Mouse (Mus musculus) forebrain, postnatal 0 days (tissue): ENCODE measurements around the gene Sfxn2. TPM values are rescaled to one million over a fixed set of nuclear protein-coding genes. Genes with fewer than 3 reads are reported as not detected.
A peak's percentile ranks its signal among the peaks of the same experiment; 100 is the strongest.

Experiments used
- ATAC-seq: fragments of 200-750 bp; cut with Nextera tagmentation; 2 replicates; pipeline ENCODE4 v1.8.0; 2017; ENCODE audit warnings: mild to moderate bottlenecking, moderate library complexity
- DNase-seq: peaks from one replicate; pipeline ENCODE4 v3.0.0-alpha.2; 2015
- H3K27ac ChIP-seq: fragments of 300-500 bp; sonication (generic); 2 replicates; pipeline ENCODE4 v1.5.1; 2014; ENCODE audit warnings: low read depth, mild to moderate bottlenecking, antibody characterized with exemption, low read length, moderate library complexity, mixed read lengths
- H3K27me3 ChIP-seq: fragments of 300-500 bp; sonication (generic); 2 replicates; pipeline ENCODE4 v1.6.1; 2014; ENCODE audit warnings: mild to moderate bottlenecking, low read length, mixed read lengths; ENCODE audit not compliant: insufficient read depth
- H3K36me3 ChIP-seq: fragments of 300-500 bp; sonication (generic); 2 replicates; pipeline ENCODE4 v1.6.1; 2014; ENCODE audit warnings: mild to moderate bottlenecking, moderate library complexity; ENCODE audit not compliant: insufficient read depth
- H3K4me1 ChIP-seq: fragments of 300-500 bp; sonication (generic); 2 replicates; pipeline ENCODE4 v1.6.1; 2014; ENCODE audit warnings: antibody characterized with exemption; ENCODE audit not compliant: insufficient read depth
- H3K4me2 ChIP-seq: fragments of 300-500 bp; sonication (generic); 2 replicates; pipeline ENCODE4 v1.6.1; 2014; ENCODE audit warnings: low read depth, mild to moderate bottlenecking, moderate library complexity
- H3K4me3 ChIP-seq: fragments of 300-500 bp; sonication (generic); 2 replicates; pipeline ENCODE4 v1.5.1; 2014; ENCODE audit warnings: low read depth, low read length, mixed read lengths
- H3K9ac ChIP-seq: fragments of 300-500 bp; sonication (generic); 2 replicates; pipeline ENCODE4 v1.6.1; 2014; ENCODE audit warnings: mild to moderate bottlenecking
- H3K9me3 ChIP-seq: fragments of 300-500 bp; sonication (generic); 2 replicates; pipeline ENCODE4 v1.6.1; 2016; ENCODE audit warnings: low read length
- CTCF ChIP-seq: sonication (generic); IDR thresholded peaks from 2 replicates; pipeline ENCODE4 v1.5.1; 2016; ENCODE audit warnings: antibody characterized with exemption, control low read depth, low read depth
- WGBS: fragments of 180-500 bp; shearing (Covaris S2); extraction: QIAGEN DNeasy Blood & Tissue Kit; methylation state at CpG from one replicate; pipeline ENCODE4 v1.1.7; 2014; 5-methylcytosine and 5-hydroxymethylcytosine counted together
- polyA plus RNA-seq: library from polyadenylated mRNA; unstranded; fragments of >200 nt; fragmentation: Nextera tagmentation; extraction: Ambion mirVana; gene quantifications from 2 replicates; pipeline ENCODE4 v1.2.1, GENCODE M21; 2015
- total RNA-seq: library from RNA; depleted of rRNA; stranded (reverse); fragments of >200 nt; gene quantifications from 2 replicates; pipeline ENCODE4 v1.2.3, GENCODE M21; 2014; rRNA removed

Gene Sfxn2
- 8.0 and 12.6 TPM in 2 replicates for total RNA-seq
- polyA plus RNA-seq: 8.2 and 10.6 TPM in 2 replicates

DNA sequence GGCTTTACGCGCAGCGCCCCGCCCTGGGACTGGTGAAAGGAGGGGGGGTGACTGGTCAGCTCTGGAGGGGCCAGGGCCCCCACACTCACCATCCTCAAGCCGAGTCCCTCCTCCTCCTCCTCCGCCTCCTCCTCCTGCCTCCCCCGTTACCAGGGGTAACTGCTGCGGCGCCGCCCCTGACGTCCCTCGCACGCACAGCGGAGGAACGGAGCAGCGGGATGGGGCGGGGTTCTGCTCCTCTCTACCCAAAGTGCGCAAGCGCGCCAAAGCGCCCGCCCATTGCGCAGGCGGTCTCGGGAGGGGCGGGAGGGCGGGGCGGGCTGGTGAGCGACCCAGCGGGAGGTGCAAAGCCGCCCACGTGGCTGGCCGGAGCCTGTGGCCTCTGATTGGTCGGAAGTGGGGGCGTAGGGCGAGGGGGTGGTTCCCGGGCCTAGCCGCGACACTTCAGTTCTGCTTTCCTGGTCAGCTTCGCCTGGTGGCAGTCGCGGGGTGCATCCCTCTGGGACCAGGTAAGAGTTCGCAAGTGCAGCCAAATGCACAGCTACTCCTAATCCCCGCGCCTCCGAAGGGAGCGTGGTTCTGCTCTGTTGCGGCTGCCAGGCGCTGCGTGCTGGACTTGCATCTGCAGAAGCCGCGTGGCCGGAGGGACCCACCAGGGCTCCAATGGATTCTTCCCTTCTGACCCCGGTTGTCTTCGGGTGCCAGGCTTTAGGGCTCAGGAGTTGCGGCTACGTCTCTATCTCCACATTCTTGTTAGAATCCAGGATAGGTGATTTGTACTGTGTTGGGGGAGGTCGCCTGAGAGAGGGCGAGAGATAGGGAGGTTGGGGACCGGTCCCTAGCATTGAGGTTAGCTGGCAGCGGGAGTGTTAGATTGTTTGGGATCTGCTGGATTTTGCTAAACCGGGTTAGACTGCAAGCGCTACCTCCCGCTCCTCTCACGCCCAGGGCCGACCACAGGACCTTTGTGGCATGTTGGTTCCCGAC, at the start of gene Sfxn2, which contains the start of gene Arl3:
Sfxn2 (plus strand) TSS at position 415 of the 987 bp plus-strand sequence.
Arl3 (minus strand) TSS at position 248 of the 987 bp plus-strand sequence.
- Histone ChIP-seq H3K27ac (peak within 1 kb of the TSS; percentile 78), H3K4me1 (peaks cover 8% of the 10 kb centered on the region; the same call in 1 of the 2 replicates), H3K9ac (peak within 1 kb of the TSS; percentile 73), H3K4me3 (peak within 1 kb of the TSS; percentile 62), H3K36me3 (no peaks in the 10 kb centered on the region), H3K27me3 (no peaks in the 10 kb centered on the region), H3K9me3 (no peaks in the 10 kb centered on the region), H3K4me2 (peak within 1 kb of the TSS; percentile 58)
- DNase-seq (peak; percentile 98), ATAC-seq (peak; percentile 98)
- TF ChIP-seq CTCF: peak; percentile 52
- 2% methylated on average over 65 of the region's 67 CpGs for WGBS

DNA sequence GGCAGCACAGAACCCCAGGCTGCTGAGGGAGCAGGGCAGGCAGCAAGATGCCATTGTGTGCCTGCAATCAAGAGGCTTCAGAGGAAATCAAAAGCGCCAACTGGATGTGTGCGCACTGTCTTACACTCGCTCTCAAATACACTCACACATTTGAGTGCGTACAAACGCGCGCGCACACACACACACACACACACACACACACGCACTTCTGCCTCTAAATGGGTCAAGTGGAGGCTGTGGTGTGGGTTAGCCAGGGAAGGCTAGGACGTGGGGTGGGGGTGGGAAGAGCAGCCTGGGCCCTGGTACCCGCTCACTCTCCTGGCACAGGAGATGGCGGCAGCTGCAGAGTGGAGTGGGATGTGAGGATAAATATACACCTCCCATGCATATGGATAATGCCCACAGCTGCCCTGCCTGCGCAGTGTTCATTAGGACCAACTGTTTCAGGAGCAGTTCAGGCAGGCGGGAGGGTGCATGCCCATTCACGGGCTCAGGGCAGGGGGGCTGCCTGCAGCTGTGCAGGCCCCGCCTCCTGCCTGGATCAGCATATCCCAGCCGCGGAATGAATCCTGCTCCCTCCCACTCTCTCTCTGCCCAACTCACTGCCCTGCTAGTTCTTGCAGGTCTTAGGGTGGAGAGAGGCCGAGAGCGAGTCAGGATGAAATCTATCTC, 49.5 kb upstream of the Sfxn2 start:
- no peaks in the 10 kb centered on the region for H3K27me3 ChIP-seq
- H3K9ac ChIP-seq: peak overlapping the region; percentile 35; the same call in 1 of the 2 replicates
- peaks cover 48% of the 10 kb centered on the region for H3K4me1 ChIP-seq
- no peaks in the 10 kb centered on the region for H3K36me3 ChIP-seq
- DNase-seq (peak; percentile 83), ATAC-seq (peak; percentile 89)
- peak overlapping the region; percentile 81 for H3K27ac ChIP-seq
- H3K4me2 ChIP-seq: peak overlapping the region; percentile 48
- TF ChIP-seq CTCF: no peak
- 1% methylated on average over 20 of the region's 20 CpGs for WGBS
- H3K9me3 ChIP-seq: no peaks in the 10 kb centered on the region
- peak overlapping the region; percentile 12; the same call in 1 of the 2 replicates for H3K4me3 ChIP-seq

DNA sequence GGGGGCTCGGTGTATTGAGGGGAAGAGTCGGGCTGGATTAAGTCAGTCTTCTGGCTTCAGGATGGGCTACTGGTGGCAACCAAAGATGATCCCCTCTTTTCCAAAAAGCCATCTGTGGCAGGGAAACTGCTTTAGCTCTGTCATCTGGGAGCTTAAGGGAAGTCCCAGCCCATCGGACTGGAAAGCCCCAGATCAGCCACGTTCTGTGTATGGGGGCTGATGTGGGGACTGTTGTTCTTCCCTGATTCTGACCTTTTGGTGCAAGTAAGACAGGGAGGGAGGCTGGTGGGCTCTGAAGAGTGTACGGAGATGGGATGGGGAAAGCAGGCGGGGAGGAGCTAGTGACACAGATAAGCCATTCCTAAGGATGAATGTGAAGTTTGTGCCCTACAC, 49.0 kb upstream of the Sfxn2 start:
- H3K9ac ChIP-seq: peak overlapping the region; percentile 35
- H3K36me3 ChIP-seq: no peaks in the 10 kb centered on the region
- H3K9me3 ChIP-seq: no peaks in the 10 kb centered on the region
- DNase-seq: no peak
- peaks cover 53% of the 10 kb centered on the region for H3K4me1 ChIP-seq
- no peaks in the 10 kb centered on the region for H3K27me3 ChIP-seq
- H3K27ac ChIP-seq: peak overlapping the region; percentile 81
- H3K4me2 ChIP-seq: peak overlapping the region; percentile 48
- no peak for TF ChIP-seq CTCF
- no peak for ATAC-seq
- 13% methylated on average over 6 of the region's 6 CpGs for WGBS
- H3K4me3 ChIP-seq: peak overlapping the region; percentile 12; the same call in 1 of the 2 replicates

DNA sequence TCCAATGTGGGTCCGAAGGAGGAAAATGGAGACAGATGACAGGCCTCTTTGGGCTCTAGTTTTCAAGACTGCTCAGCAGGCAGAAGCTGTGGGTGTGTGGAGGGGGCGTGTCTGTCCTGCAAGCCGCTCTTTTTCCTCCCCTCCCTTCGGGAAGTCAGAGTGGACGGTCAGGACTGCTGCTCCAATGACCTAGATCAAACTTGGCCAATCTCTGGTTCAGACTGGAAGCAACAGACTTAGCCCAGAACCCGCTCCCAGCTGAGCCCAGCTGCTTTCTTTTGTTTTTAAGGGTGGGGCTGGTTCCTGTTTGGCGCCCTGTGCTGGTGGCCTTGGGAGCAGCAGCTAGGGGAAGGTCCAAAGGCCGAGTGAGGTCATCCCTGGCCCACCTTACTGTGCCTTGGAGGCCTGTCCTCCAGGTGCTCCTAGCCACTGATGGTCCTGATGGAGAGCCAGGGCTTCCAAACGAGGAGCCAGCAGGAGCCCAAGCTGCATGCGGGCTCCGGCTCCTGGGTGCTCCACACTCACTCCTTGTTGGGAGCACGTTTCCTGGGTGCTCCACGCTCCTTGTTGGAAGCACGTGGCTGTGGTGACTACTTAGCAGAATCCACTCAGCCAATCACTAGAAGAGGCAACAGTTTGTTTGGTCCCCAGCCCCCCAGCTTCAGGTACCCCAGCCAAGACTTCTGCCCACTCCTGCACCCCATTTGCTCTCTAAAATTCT, 48.4 kb upstream of the Sfxn2 start:
- peak overlapping the region; percentile 81 for H3K27ac ChIP-seq
- H3K9me3 ChIP-seq: no peaks in the 10 kb centered on the region
- H3K36me3 ChIP-seq: no peaks in the 10 kb centered on the region
- no peak overlapping the region for H3K4me3 ChIP-seq
- ATAC-seq: no peak
- no peaks in the 10 kb centered on the region for H3K27me3 ChIP-seq
- H3K9ac ChIP-seq: peak overlapping the region; percentile 35; the same call in 1 of the 2 replicates
- 33% methylated on average over 14 of the region's 14 CpGs for WGBS
- peak overlapping the region; percentile 48; the same call in 1 of the 2 replicates for H3K4me2 ChIP-seq
- no peak for DNase-seq
- TF ChIP-seq CTCF: peak; percentile 31; the same call in 1 of the 2 replicates
- peaks cover 59% of the 10 kb centered on the region for H3K4me1 ChIP-seq

DNA sequence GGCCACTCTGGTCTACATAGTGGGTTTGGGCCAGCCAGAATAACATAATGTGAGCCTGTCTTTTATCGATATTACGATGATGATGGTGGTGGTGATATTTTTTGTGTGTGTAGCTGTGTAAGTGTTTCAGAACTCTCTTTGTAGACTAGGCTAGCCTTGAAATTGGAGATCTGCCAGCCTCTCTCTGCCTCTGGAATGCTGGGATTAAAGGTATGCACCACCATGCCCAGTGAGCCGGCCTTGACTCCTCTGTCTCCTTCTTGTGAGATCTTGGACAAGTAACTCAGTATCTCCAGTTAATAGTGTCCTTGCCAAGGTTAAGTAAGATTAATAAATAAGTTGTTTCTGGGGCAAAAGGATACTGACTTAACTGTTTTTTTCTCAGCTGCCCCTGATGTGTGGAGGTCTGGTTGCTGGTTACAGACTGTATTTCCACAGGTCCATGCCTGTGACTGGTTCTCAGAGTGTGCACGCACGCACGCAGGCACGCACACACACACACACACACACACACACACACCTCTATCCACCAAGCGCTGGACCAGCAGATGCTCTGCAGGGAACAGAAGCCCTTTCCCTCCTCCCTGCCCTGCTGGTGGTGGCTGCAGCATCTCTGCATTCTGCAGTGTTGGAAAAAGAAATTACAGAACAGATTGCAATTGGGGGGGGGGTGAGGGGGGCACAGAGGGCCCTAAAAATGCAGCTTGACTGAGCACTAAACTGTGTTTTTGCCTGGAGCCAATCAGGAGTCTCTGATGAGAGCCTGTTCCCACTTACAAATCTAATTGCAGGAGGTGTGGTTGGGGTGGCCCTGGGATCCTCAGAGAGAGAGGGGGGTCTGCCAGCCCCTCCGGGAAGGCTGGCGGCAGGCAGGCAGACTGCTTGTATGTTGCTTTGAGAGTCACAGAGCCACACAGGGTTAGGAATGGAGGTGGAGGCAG, 47.2 kb upstream of the Sfxn2 start:
- H3K4me1 ChIP-seq: peaks cover 71% of the 10 kb centered on the region
- no peaks in the 10 kb centered on the region for H3K36me3 ChIP-seq
- 32% methylated on average over 10 of the region's 10 CpGs for WGBS
- no peak for TF ChIP-seq CTCF
- peak; percentile 9; the same call in 1 of the 2 replicates for ATAC-seq
- no peaks in the 10 kb centered on the region for H3K27me3 ChIP-seq
- no peak overlapping the region for H3K4me3 ChIP-seq
- peak overlapping the region; percentile 45; the same call in 1 of the 2 replicates for H3K27ac ChIP-seq
- no peaks in the 10 kb centered on the region for H3K9me3 ChIP-seq
- H3K9ac ChIP-seq: no peak overlapping the region
- peak; percentile 55 for DNase-seq
- H3K4me2 ChIP-seq: no peak overlapping the region
